Mouse (Mus musculus) small intestine, adult 2 months (tissue): ENCODE measurements around the gene Asah2.

Experiments used
- CTCF ChIP-seq: fragments of 200-500 bp; IDR thresholded peaks from 2 replicates; pipeline ENCODE4 v1.5.1; 2012; ENCODE audit warnings: low read depth, mild to moderate bottlenecking, control low read depth, inconsistent platforms, low read length, moderate library complexity, mixed read lengths; ENCODE audit not compliant: insufficient replicate concordance, insufficient read length; ENCODE audit errors: extremely low read depth
- POLR2A ChIP-seq: fragments of 200-500 bp; IDR thresholded peaks from 2 replicates; pipeline ENCODE4 v1.6.1; 2012; ENCODE audit warnings: low read depth, mild to moderate bottlenecking, control low read depth, inconsistent platforms, low read length, moderate library complexity

DNA sequence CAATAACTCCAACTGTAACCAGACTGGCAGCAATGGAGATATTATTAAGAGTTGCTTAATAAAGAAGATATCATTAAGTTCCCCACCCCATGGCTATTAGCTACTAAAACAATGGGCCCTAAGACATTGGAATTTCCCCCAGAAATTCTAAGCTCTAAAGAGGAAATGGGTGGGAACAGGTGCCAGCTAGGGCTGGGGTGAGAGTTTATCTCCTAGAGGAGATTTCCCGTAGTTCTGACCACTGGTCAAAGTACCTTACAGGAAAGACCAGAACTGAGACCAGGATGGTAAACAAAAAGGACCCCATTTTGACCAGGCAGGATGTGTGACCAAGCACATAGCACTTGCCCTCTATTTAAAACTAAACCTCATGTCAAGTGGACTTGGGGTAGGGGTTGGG lies 52.3 kb downstream of the Asah2 start:
- TF ChIP-seq POLR2A (no peak), CTCF (no peak)
